Mouse (Mus musculus): ENCODE results near the gene 3830417A13Rik. TPM values are rescaled to one million over a fixed set of nuclear protein-coding genes. Genes with fewer than 3 reads are reported as not detected.

3830417A13Rik gene
- polyA plus RNA-seq (2012; ENCODE audit: low replicate concordance), result not detected in 2 replicates

GRCm38 (mm10) chrX:64173248-64173647, at the start of gene 3830417A13Rik:
Gene 3830417A13Rik, plus strand, starts transcription at chrX:64173548.

GRCm38 (mm10) chrX:64152098-64152497, 21.2 kb upstream of the 3830417A13Rik start, which contains the start of gene Gm6760:
Gene Gm6760, minus strand, starts transcription at chrX:64152198.

Other genes starting within 250 kb of the 3830417A13Rik start
- gene Gm6760, start 21.4 kb upstream of the 3830417A13Rik start, polyA plus RNA-seq (2012; ENCODE audit: low replicate concordance), result not detected in 2 replicates
- not detected in 2 replicates for gene Slitrk4, start 103.4 kb downstream of the 3830417A13Rik start, polyA plus RNA-seq (2012; ENCODE audit: low replicate concordance)